8 mouse cellular contexts compared by ENCODE assay signal in genomic region chr17:35393864-35394800, GRCm38 (mm10). TPM values are rescaled to one million over a fixed set of nuclear protein-coding genes. Genes with fewer than 3 reads are reported as not detected.
DNase-seq lines count a peak whose midpoint lies in the region; ATAC-seq lines count a peak whose summit lies in the region.
"Not testable (repeated sequence)": the region's sequence is repeated elsewhere in the genome, so short reads cannot be mapped to it uniquely, and the experiment has no call there.

No protein-coding gene starts in this region.

- H3K36me3 ChIP-seq in embryonic facial prominence, embryonic 11.5 days (replicated peaks; ENCODE audit: control insufficient read depth, insufficient read depth, low read depth, low read length); hindbrain, embryonic 16.5 days (ENCODE audit: control insufficient read depth, insufficient read depth, low read length); midbrain, embryonic 16.5 days (ENCODE audit: control insufficient read depth, insufficient read depth, low read length); stomach, embryonic 14.5 days (ENCODE audit: control insufficient read depth, insufficient read depth, low read length): not testable (repeated sequence)

- H3K4me3 ChIP-seq in embryonic facial prominence, embryonic 11.5 days (ENCODE audit: low read depth, low read length): peak overlapping the region; percentile 12; the same call in 1 of the 2 replicates
- H3K4me3 ChIP-seq in hindbrain, embryonic 16.5 days (ENCODE audit: low read length): peak overlapping the region; percentile 30
- peak overlapping the region; percentile 27 for H3K4me3 ChIP-seq in midbrain, embryonic 16.5 days (ENCODE audit: low read depth, low read length)
- peak overlapping the region; percentile 17; the same call in 1 of the 2 replicates for H3K4me3 ChIP-seq in stomach, embryonic 14.5 days (ENCODE audit: low read depth, low read length)

- 3% methylated on average over 43 of the region's 75 CpGs for WGBS in embryonic facial prominence, embryonic 11.5 days
- WGBS in hindbrain, embryonic 16.5 days: 2% methylated on average over 47 of the region's 75 CpGs
- WGBS in midbrain, embryonic 16.5 days: 2% methylated on average over 45 of the region's 75 CpGs
- 2% methylated on average over 54 of the region's 75 CpGs for WGBS in stomach, embryonic 14.5 days

- DNase-seq in ZHBTc4 (ENCODE audit: low read depth, low spot score): peak; percentile 30
- not testable (repeated sequence) for DNase-seq in embryonic facial prominence, embryonic 11.5 days (ENCODE audit: low spot score)
- DNase-seq in heart, adult 11 months: peak; percentile 97
- peak; percentile 30 for DNase-seq in kidney, postnatal 14 days
- DNase-seq in lung, adult 18-20 months: peak; percentile 43 to 51

- peak; percentile 90 for ATAC-seq in embryonic facial prominence, embryonic 11.5 days (replicated peaks; ENCODE audit: insufficient number of reproducible peaks, low FRiP score, low TSS enrichment, low read depth)
- ATAC-seq in hindbrain, embryonic 16.5 days: peak; percentile 81
- ATAC-seq in midbrain, embryonic 16.5 days: peak; percentile 58; the same call in 1 of the 2 replicates
- ATAC-seq in stomach, embryonic 14.5 days (ENCODE audit: insufficient number of reproducible peaks, insufficient read depth, low FRiP score, low read depth): peak; percentile 82

- not testable (repeated sequence) for H3K27ac ChIP-seq in embryonic facial prominence, embryonic 11.5 days (replicated peaks; ENCODE audit: low read depth, low read length); hindbrain, embryonic 16.5 days (ENCODE audit: low read depth, low read length); midbrain, embryonic 16.5 days (ENCODE audit: low read length); stomach, embryonic 14.5 days (ENCODE audit: low read length)

- not testable (repeated sequence) for H3K9me3 ChIP-seq in embryonic facial prominence, embryonic 11.5 days (replicated peaks; ENCODE audit: control insufficient read depth, low read length); hindbrain, embryonic 16.5 days (ENCODE audit: control insufficient read depth, low read length); midbrain, embryonic 16.5 days (replicated peaks; ENCODE audit: control insufficient read depth, low read length, poor library complexity, severe bottlenecking); stomach, embryonic 14.5 days (ENCODE audit: control insufficient read depth, low read depth, low read length)

- not testable (repeated sequence) for H3K27me3 ChIP-seq in embryonic facial prominence, embryonic 11.5 days (ENCODE audit: control insufficient read depth, insufficient read depth, low read length); hindbrain, embryonic 16.5 days (replicated peaks; ENCODE audit: control insufficient read depth, insufficient read depth, low read length); midbrain, embryonic 16.5 days (ENCODE audit: control insufficient read depth, insufficient read depth, low read depth, low read length); stomach, embryonic 14.5 days (ENCODE audit: control insufficient read depth, insufficient read depth, low read length)

- H3K4me1 ChIP-seq in embryonic facial prominence, embryonic 11.5 days (ENCODE audit: control insufficient read depth, insufficient read depth, low read length); hindbrain, embryonic 16.5 days (ENCODE audit: control insufficient read depth, insufficient read depth, low read depth, low read length); midbrain, embryonic 16.5 days (ENCODE audit: control insufficient read depth, insufficient read depth, low read length); stomach, embryonic 14.5 days (ENCODE audit: control insufficient read depth, insufficient read depth, low read length): not testable (repeated sequence)

- H3K4me2 ChIP-seq in embryonic facial prominence, embryonic 11.5 days (ENCODE audit: low read depth, low read length): peak overlapping the region; percentile 43
- peak overlapping the region; percentile 51 for H3K4me2 ChIP-seq in hindbrain, embryonic 16.5 days (ENCODE audit: low read length)
- H3K4me2 ChIP-seq in midbrain, embryonic 16.5 days (ENCODE audit: low read length): peak overlapping the region; percentile 43
- H3K4me2 ChIP-seq in stomach, embryonic 14.5 days (replicated peaks; ENCODE audit: low read depth, low read length): peak overlapping the region; percentile 37

- not testable (repeated sequence) for H3K9ac ChIP-seq in embryonic facial prominence, embryonic 11.5 days (replicated peaks; ENCODE audit: low read length); hindbrain, embryonic 16.5 days (ENCODE audit: low read depth, low read length); midbrain, embryonic 16.5 days (ENCODE audit: low read depth, low read length); stomach, embryonic 14.5 days (replicated peaks; ENCODE audit: low read depth, low read length)

RNA-seq across cellular contexts. Expression of gene H2-Q4, which starts 14.7 kb away (rescaled TPM):
- 1.0 and 1.1 TPM in 2 replicates for polyA plus RNA-seq in embryonic facial prominence, embryonic 11.5 days (2014; fragmentation: Nextera tagmentation; extraction: Ambion mirVana)
- polyA plus RNA-seq in hindbrain, embryonic 16.5 days (2015; fragmentation: Nextera tagmentation; extraction: Ambion mirVana): 0.89 TPM in 2 replicates
- 0.65 and 0.97 TPM in 2 replicates for polyA plus RNA-seq in midbrain, embryonic 16.5 days (2015; fragmentation: Nextera tagmentation; extraction: Ambion mirVana)
- polyA plus RNA-seq in stomach, embryonic 14.5 days (2014; fragmentation: Nextera tagmentation; extraction: Ambion mirVana): 2.1 and 3.3 TPM in 2 replicates

RNA-seq across cellular contexts. Expression of gene H2-Q6, which starts 30.5 kb away (rescaled TPM):
- polyA plus RNA-seq in embryonic facial prominence, embryonic 11.5 days (2014; fragmentation: Nextera tagmentation; extraction: Ambion mirVana): 0.74 and 1.0 TPM in 2 replicates
- polyA plus RNA-seq in hindbrain, embryonic 16.5 days (2015; fragmentation: Nextera tagmentation; extraction: Ambion mirVana): 1.1 and 1.2 TPM in 2 replicates
- polyA plus RNA-seq in midbrain, embryonic 16.5 days (2015; fragmentation: Nextera tagmentation; extraction: Ambion mirVana): 1.1 and 1.3 TPM in 2 replicates
- polyA plus RNA-seq in stomach, embryonic 14.5 days (2014; fragmentation: Nextera tagmentation; extraction: Ambion mirVana): 0.30 and 0.76 TPM in 2 replicates

RNA-seq across cellular contexts. Expression of gene H2-Q7, which starts 44.8 kb away (rescaled TPM):
- polyA plus RNA-seq in embryonic facial prominence, embryonic 11.5 days (2014; fragmentation: Nextera tagmentation; extraction: Ambion mirVana): 8.4 and 8.8 TPM in 2 replicates
- polyA plus RNA-seq in hindbrain, embryonic 16.5 days (2015; fragmentation: Nextera tagmentation; extraction: Ambion mirVana): 4.3 and 4.8 TPM in 2 replicates
- polyA plus RNA-seq in midbrain, embryonic 16.5 days (2015; fragmentation: Nextera tagmentation; extraction: Ambion mirVana): 3.8 and 4.6 TPM in 2 replicates
- 2.6 and 4.6 TPM in 2 replicates for polyA plus RNA-seq in stomach, embryonic 14.5 days (2014; fragmentation: Nextera tagmentation; extraction: Ambion mirVana)

RNA-seq across cellular contexts. Expression of gene H2-Q2, which starts 52.1 kb away (rescaled TPM):
- 0.69 and 0.86 TPM in 2 replicates for polyA plus RNA-seq in embryonic facial prominence, embryonic 11.5 days (2014; fragmentation: Nextera tagmentation; extraction: Ambion mirVana)
- 3.7 and 6.3 TPM in 2 replicates for polyA plus RNA-seq in hindbrain, embryonic 16.5 days (2015; fragmentation: Nextera tagmentation; extraction: Ambion mirVana)
- 4.4 and 7.6 TPM in 2 replicates for polyA plus RNA-seq in midbrain, embryonic 16.5 days (2015; fragmentation: Nextera tagmentation; extraction: Ambion mirVana)
- 2.3 and 3.1 TPM in 2 replicates for polyA plus RNA-seq in stomach, embryonic 14.5 days (2014; fragmentation: Nextera tagmentation; extraction: Ambion mirVana)
